In genomic region chrX:98148531-98149342, GRCm38 (mm10) we compare ENCODE assay signal across 8 mouse cellular contexts. TPM values are rescaled to one million over a fixed set of nuclear protein-coding genes. Genes with fewer than 3 reads are reported as not detected.
A peak's percentile ranks its signal among the peaks of the same experiment; 100 is the strongest.
DNase-seq lines count a peak whose midpoint lies in the region; ATAC-seq lines count a peak whose summit lies in the region.

Gene Ar (plus strand): TSS chrX:98148769.

- no peak within 1 kb of the TSS for H3K9ac ChIP-seq in forebrain, embryonic 11.5 days (ENCODE audit: low read length)
- H3K9ac ChIP-seq in stomach, embryonic 14.5 days (replicated peaks; ENCODE audit: low read depth, low read length), result no peak within 1 kb of the TSS

- 20% methylated on average over 23 of the region's 27 CpGs for WGBS in forebrain, embryonic 11.5 days
- 21% methylated on average over 20 of the region's 27 CpGs for WGBS in stomach, embryonic 14.5 days

- intact Hi-C loops in heart, postnatal 14 days (cut with DNase I), result loop anchor here (5.0 to 10.0 kb wide), 2 partner anchors 234 to 1136 kb away; no protein-coding TSS in a partner anchor

- no peaks in the 10 kb centered on the region for H3K9me3 ChIP-seq in forebrain, embryonic 11.5 days (ENCODE audit: control insufficient read depth, low read length)
- H3K9me3 ChIP-seq in stomach, embryonic 14.5 days (ENCODE audit: control insufficient read depth, low read depth, low read length), result no peaks in the 10 kb centered on the region

- peak within 1 kb of the TSS; percentile 56 for H3K4me2 ChIP-seq in forebrain, embryonic 11.5 days (ENCODE audit: low read depth, low read length, severe bottlenecking)
- peak within 1 kb of the TSS; percentile 46 for H3K4me2 ChIP-seq in stomach, embryonic 14.5 days (replicated peaks; ENCODE audit: low read depth, low read length)

- ATAC-seq in forebrain, embryonic 11.5 days (replicated peaks; ENCODE audit: low FRiP score), result peak; percentile 62
- peak; percentile 61; the same call in 1 of the 2 replicates for ATAC-seq in stomach, embryonic 14.5 days (ENCODE audit: insufficient number of reproducible peaks, insufficient read depth, low FRiP score, low read depth)

- no peak within 1 kb of the TSS for H3K27ac ChIP-seq in forebrain, embryonic 11.5 days (ENCODE audit: low read depth, low read length)
- H3K27ac ChIP-seq in stomach, embryonic 14.5 days (ENCODE audit: low read length), result no peak within 1 kb of the TSS

- DNase-seq in CD4-positive, CD25-positive, alpha-beta regulatory T cell, adult 2 months (ENCODE audit: low read depth, low spot score), result peak; percentile 70
- DNase-seq in T-cell, adult 2 months (ENCODE audit: low spot score), result peak; percentile 45
- DNase-seq in forebrain, embryonic 11.5 days (ENCODE audit: low spot score), result peak; percentile 52
- DNase-seq in heart, postnatal 14 days, result peak; percentile 24 to 30
- peak; percentile 58 for DNase-seq in kidney, postnatal 14 days
- DNase-seq in lung, postnatal 4 days, result peak; percentile 6 to 24
- DNase-seq in right cerebral cortex, adult 18-20 months, result no peak

- H3K4me1 ChIP-seq in forebrain, embryonic 11.5 days (replicated peaks; ENCODE audit: control insufficient read depth, insufficient read depth, low read length), result no peaks in the 10 kb centered on the region
- H3K4me1 ChIP-seq in stomach, embryonic 14.5 days (ENCODE audit: control insufficient read depth, insufficient read depth, low read length), result no peaks in the 10 kb centered on the region

- peaks cover 8% of the 10 kb centered on the region for H3K27me3 ChIP-seq in forebrain, embryonic 11.5 days (ENCODE audit: control insufficient read depth, insufficient read depth, low read length)
- 0 out of 2 replicates have a peak, but pooled peaks cover 10% of the 10 kb centered on the region for H3K27me3 ChIP-seq in stomach, embryonic 14.5 days (ENCODE audit: control insufficient read depth, insufficient read depth, low read length)

- peak within 1 kb of the TSS; percentile 32 for H3K4me3 ChIP-seq in forebrain, embryonic 11.5 days (ENCODE audit: low read depth, low read length)
- H3K4me3 ChIP-seq in stomach, embryonic 14.5 days (ENCODE audit: low read depth, low read length), result peak within 1 kb of the TSS; percentile 26

- H3K36me3 ChIP-seq in forebrain, embryonic 11.5 days (ENCODE audit: control insufficient read depth, insufficient read depth, low read length), result no peaks in the 10 kb centered on the region
- H3K36me3 ChIP-seq in stomach, embryonic 14.5 days (ENCODE audit: control insufficient read depth, insufficient read depth, low read length), result no peaks in the 10 kb centered on the region

RNA-seq across cellular contexts. Expression of gene Ar, which starts in this region (rescaled TPM):
- polyA plus RNA-seq in forebrain, embryonic 11.5 days (2014; fragmentation: Nextera tagmentation; extraction: Ambion mirVana), result 0.08 and 0.13 TPM in 2 replicates
- total RNA-seq in heart, postnatal 14 days (2021), result 1 to 10 TPM; 1.9 to 3.0 TPM
- 0.25 and 0.28 TPM in 2 replicates for polyA plus RNA-seq in stomach, embryonic 14.5 days (2014; fragmentation: Nextera tagmentation; extraction: Ambion mirVana)

Comparison
In these comparisons a context has a peak if more than half of its experiments do, and no peak if none do; other contexts are left out.
1. Peak in DNase-seq, ATAC-seq, H3K4me3 ChIP-seq and H3K4me2 ChIP-seq in forebrain, embryonic 11.5 days; RNA of the gene not detected or under 1 TPM.
2. Peak in ATAC-seq, H3K4me3 ChIP-seq and H3K4me2 ChIP-seq in stomach, embryonic 14.5 days; RNA of the gene not detected or under 1 TPM.